Mouse (Mus musculus): ENCODE data around the gene Ms4a6b.
"Not testable (repeated sequence)": the region's sequence is repeated elsewhere in the genome, so short reads cannot be mapped to it uniquely, and the experiment has no call there.

Gene Ms4a6b

GRCm38 (mm10) chr19:11536593-11536992 lies 20.3 kb downstream of the Ms4a6b start, which contains the start of gene Ms4a4d:
Ms4a4d (plus strand) TSS chr19:11536801.
- DNase-seq, result no peak

GRCm38 (mm10) chr19:11537336-11537735 lies 21.0 kb downstream of the Ms4a6b start:
- no peak for DNase-seq

GRCm38 (mm10) chr19:11540166-11540821 lies 24.0 kb downstream of the Ms4a6b start:
- not testable (repeated sequence) for DNase-seq

GRCm38 (mm10) chr19:11544383-11544782 lies 28.1 kb downstream of the Ms4a6b start:
- DNase-seq, result not testable (repeated sequence)

- DNase-seq, result no peak
These were observed 31.6 kb downstream of the Ms4a6b start for GRCm38 (mm10) chr19:11547911-11548310.

- DNase-seq, result no peak
These were observed 38.4 kb downstream of the Ms4a6b start for GRCm38 (mm10) chr19:11554726-11555125.

- not testable (repeated sequence) for DNase-seq
These were observed 43.2 kb downstream of the Ms4a6b start for GRCm38 (mm10) chr19:11559560-11559959.

- no peak for DNase-seq
These were observed 58.7 kb downstream of the Ms4a6b start for GRCm38 (mm10) chr19:11574965-11575364.

Data from right cerebral cortex, postnatal 25 days (tissue).